Mouse (Mus musculus) mammary gland, adult 2 months (tissue): ENCODE results near the gene Rngtt. TPM values are rescaled to one million over a fixed set of nuclear protein-coding genes. Genes with fewer than 3 reads are reported as not detected.

Experiments used
- polyA plus RNA-seq: library from polyadenylated mRNA; depleted of rRNA; stranded (reverse); fragments of >200 nt; gene quantifications from 2 replicates; pipeline ENCODE4 v1.2.3, GENCODE M21; 2012; ENCODE audit warnings: low replicate concordance; rRNA removed

Gene Rngtt
- polyA plus RNA-seq = 1.6 and 2.1 TPM in 2 replicates

GRCm38 (mm10) chr4:33309764-33310757, at the start of gene Rngtt:
Rngtt (plus strand) TSS chr4:33310311.

GRCm38 (mm10) chr4:33290002-33290401, 20.1 kb upstream of the Rngtt start, which contains the start of gene Pnrc1:
Pnrc1 (minus strand) TSS chr4:33290163.

Other genes starting within 250 kb of the Rngtt start
- gene Gabrr2, start 247.3 kb upstream of the Rngtt start, polyA plus RNA-seq = 2.9 and 3.1 TPM in 2 replicates
- gene Gabrr1, start 177.8 kb upstream of the Rngtt start, polyA plus RNA-seq = 0.14 TPM in 1 of 2 replicates, not detected in the other
- 8.0 and 13.7 TPM in 2 replicates for gene Pm20d2, start 120.6 kb upstream of the Rngtt start, polyA plus RNA-seq
- gene Srsf12, start 101.3 kb upstream of the Rngtt start, polyA plus RNA-seq = 0.45 and 0.68 TPM in 2 replicates
- 45.5 and 329 TPM in 2 replicates for gene Pnrc1, start 20.1 kb upstream of the Rngtt start, polyA plus RNA-seq